Mouse (Mus musculus) heart, embryonic 16.5 days (tissue): ENCODE data around the gene Sf3a3. TPM values are rescaled to one million over a fixed set of nuclear protein-coding genes. Genes with fewer than 3 reads are reported as not detected.

Experiments
- ATAC-seq: fragments of 200-750 bp; cut with Nextera tagmentation; replicated peaks from 2 replicates; pipeline ENCODE4 v1.8.0; 2017; ENCODE audit warnings: moderate number of reproducible peaks; ENCODE audit not compliant: insufficient read depth, low FRiP score; ENCODE audit errors: extremely low read depth
- H3K27ac ChIP-seq: fragments of 300-500 bp; sonication (generic); 2 replicates; pipeline ENCODE4 v1.5.1; 2014; ENCODE audit warnings: mild to moderate bottlenecking, low read length, control low read depth, moderate library complexity
- H3K27me3 ChIP-seq: fragments of 300-500 bp; sonication (generic); 2 replicates; pipeline ENCODE4 v1.6.1; 2014; ENCODE audit warnings: low read length, mixed read lengths; ENCODE audit not compliant: control insufficient read depth, insufficient read depth
- H3K36me3 ChIP-seq: fragments of 300-500 bp; sonication (generic); 2 replicates; pipeline ENCODE4 v1.6.1; 2014; ENCODE audit not compliant: control insufficient read depth, insufficient read depth
- H3K4me1 ChIP-seq: fragments of 300-500 bp; sonication (generic); 2 replicates; pipeline ENCODE4 v1.6.1; 2014; ENCODE audit warnings: low read length, mixed read lengths; ENCODE audit not compliant: control insufficient read depth, insufficient read depth
- H3K4me2 ChIP-seq: fragments of 300-500 bp; sonication (generic); 2 replicates; pipeline ENCODE4 v1.6.1; 2014; ENCODE audit warnings: low read depth, mild to moderate bottlenecking, control low read depth, low read length
- H3K4me3 ChIP-seq: fragments of 300-500 bp; sonication (generic); 2 replicates; pipeline ENCODE4 v1.5.1; 2014; ENCODE audit warnings: mild to moderate bottlenecking, control low read depth, low read length
- H3K9ac ChIP-seq: fragments of 300-500 bp; sonication (generic); 2 replicates; pipeline ENCODE4 v1.6.1; 2014; ENCODE audit warnings: low read length, control low read depth
- H3K9me3 ChIP-seq: fragments of 300-500 bp; sonication (generic); replicated peaks from 2 replicates; pipeline ENCODE4 v1.6.1; 2016; ENCODE audit warnings: low read length; ENCODE audit not compliant: control insufficient read depth
- WGBS: fragments of 180-500 bp; shearing (Covaris S2); extraction: QIAGEN DNeasy Blood & Tissue Kit; methylation state at CpG from one replicate; pipeline ENCODE4 v1.1.7; 2014; 5-methylcytosine and 5-hydroxymethylcytosine counted together
- polyA plus RNA-seq: library from polyadenylated mRNA; unstranded; fragments of >200 nt; fragmentation: Nextera tagmentation; extraction: Ambion mirVana; gene quantifications from 2 replicates; pipeline ENCODE4 v1.2.1, GENCODE M21; 2015

Sf3a3 gene
- 77.7 and 95.1 TPM in 2 replicates for polyA plus RNA-seq

- under 1% methylated on average over 57 of the region's 57 CpGs for WGBS
- Histone ChIP-seq H3K27ac (peak within 1 kb of the TSS; percentile 70), H3K4me1 (peaks cover 21% of the 10 kb centered on the region), H3K9ac (peak within 1 kb of the TSS; percentile 95), H3K36me3 (peaks cover 30% of the 10 kb centered on the region), H3K9me3 (no peaks in the 10 kb centered on the region), H3K27me3 (no peaks in the 10 kb centered on the region), H3K4me3 (peak within 1 kb of the TSS; percentile 99), H3K4me2 (peak within 1 kb of the TSS; percentile 96)
- ATAC-seq: peak; percentile 89
Measured at GRCm38 (mm10) chr4:124714545-124715481, at the start of gene Sf3a3. Gene Sf3a3 (plus strand): TSS chr4:124714776.

- Histone ChIP-seq H3K4me3 (no peak overlapping the region), H3K27me3 (peaks cover 48% of the 10 kb centered on the region), H3K4me1 (peaks cover 8% of the 10 kb centered on the region), H3K4me2 (no peak overlapping the region), H3K36me3 (no peaks in the 10 kb centered on the region), H3K27ac (no peak overlapping the region), H3K9ac (no peak overlapping the region), H3K9me3 (no peaks in the 10 kb centered on the region)
- WGBS: 47% methylated on average over 14 of the region's 14 CpGs
- ATAC-seq: no peak
Measured at GRCm38 (mm10) chr4:124667476-124668033, 47.0 kb upstream of the Sf3a3 start.

GRCm38 (mm10) chr4:124668078-124668477, 46.5 kb upstream of the Sf3a3 start:
- Histone ChIP-seq H3K36me3 (no peaks in the 10 kb centered on the region), H3K4me3 (no peak overlapping the region), H3K27me3 (peaks cover 48% of the 10 kb centered on the region), H3K9ac (no peak overlapping the region), H3K4me2 (no peak overlapping the region), H3K4me1 (peaks cover 13% of the 10 kb centered on the region), H3K9me3 (no peaks in the 10 kb centered on the region), H3K27ac (no peak overlapping the region)
- ATAC-seq: no peak
- WGBS: 21% methylated on average over 8 of the region's 8 CpGs

GRCm38 (mm10) chr4:124670232-124670631, 44.3 kb upstream of the Sf3a3 start:
- no peak for ATAC-seq
- no peak overlapping the region for H3K4me3 ChIP-seq
- H3K27ac ChIP-seq: no peak overlapping the region
- H3K27me3 ChIP-seq: peaks cover 31% of the 10 kb centered on the region
- no peak overlapping the region for H3K4me2 ChIP-seq
- no peaks in the 10 kb centered on the region for H3K9me3 ChIP-seq
- 57% methylated on average over 8 of the region's 8 CpGs for WGBS
- no peaks in the 10 kb centered on the region for H3K36me3 ChIP-seq
- H3K9ac ChIP-seq: no peak overlapping the region
- peaks cover 13% of the 10 kb centered on the region for H3K4me1 ChIP-seq

GRCm38 (mm10) chr4:124671583-124671982, 43.0 kb upstream of the Sf3a3 start:
- H3K9ac ChIP-seq: no peak overlapping the region
- H3K27me3 ChIP-seq: peaks cover 30% of the 10 kb centered on the region
- 21% methylated on average over 7 of the region's 7 CpGs for WGBS
- H3K4me2 ChIP-seq: no peak overlapping the region
- H3K4me1 ChIP-seq: peaks cover 13% of the 10 kb centered on the region
- H3K9me3 ChIP-seq: no peaks in the 10 kb centered on the region
- H3K36me3 ChIP-seq: no peaks in the 10 kb centered on the region
- ATAC-seq: no peak
- H3K4me3 ChIP-seq: no peak overlapping the region
- H3K27ac ChIP-seq: no peak overlapping the region

- Histone ChIP-seq H3K27ac (no peak overlapping the region), H3K4me1 (peaks cover 13% of the 10 kb centered on the region), H3K36me3 (peaks cover 8% of the 10 kb centered on the region; the same call in 1 of the 2 replicates), H3K27me3 (peaks cover 30% of the 10 kb centered on the region), H3K9ac (peak overlapping the region; percentile 30; the same call in 1 of the 2 replicates), H3K9me3 (no peaks in the 10 kb centered on the region), H3K4me3 (peak overlapping the region; percentile 19), H3K4me2 (peak overlapping the region; percentile 64)
- ATAC-seq: no peak
- 6% methylated on average over 29 of the region's 31 CpGs for WGBS
Measured at GRCm38 (mm10) chr4:124672347-124673320, 41.9 kb upstream of the Sf3a3 start.

- 65% methylated on average over 17 of the region's 17 CpGs for WGBS
- Histone ChIP-seq H3K9me3 (no peaks in the 10 kb centered on the region), H3K4me2 (no peak overlapping the region), H3K27ac (no peak overlapping the region), H3K36me3 (peaks cover 18% of the 10 kb centered on the region), H3K4me1 (peaks cover 13% of the 10 kb centered on the region), H3K4me3 (no peak overlapping the region), H3K9ac (no peak overlapping the region), H3K27me3 (peaks cover 27% of the 10 kb centered on the region)
- no peak for ATAC-seq
Measured at GRCm38 (mm10) chr4:124674334-124675032, 40.1 kb upstream of the Sf3a3 start.

GRCm38 (mm10) chr4:124675037-124675436, 39.5 kb upstream of the Sf3a3 start:
- H3K4me2 ChIP-seq: no peak overlapping the region
- H3K36me3 ChIP-seq: peaks cover 22% of the 10 kb centered on the region
- H3K27me3 ChIP-seq: peaks cover 27% of the 10 kb centered on the region
- no peak overlapping the region for H3K27ac ChIP-seq
- no peaks in the 10 kb centered on the region for H3K9me3 ChIP-seq
- H3K9ac ChIP-seq: no peak overlapping the region
- peaks cover 13% of the 10 kb centered on the region for H3K4me1 ChIP-seq
- ATAC-seq: no peak
- H3K4me3 ChIP-seq: no peak overlapping the region
- 6% methylated on average over 4 of the region's 4 CpGs for WGBS
